Mouse (Mus musculus) lung, adult 18-20 months (tissue): ENCODE measurements at regions not wholly inside any gene's neighbourhood (a gene's known extent, or its start where the extent isn't known, plus 50 kb on each side); places are given as distances from the start of the nearest gene placed in this dataset.
"Not testable (repeated sequence)": the region's sequence is repeated elsewhere in the genome, so short reads cannot be mapped to it uniquely, and the experiment has no call there.

Experiments
- DNase-seq, 2 experiments: peaks; one replicate each; pipeline ENCODE4 v3.0.0; 2022; ENCODE audit warnings: mixed read lengths in 2 of 2

- DNase-seq = no peak
Measured at GRCm38 (mm10) chr1:96626271-96626670, 245.7 kb downstream of the Slco4c1 start.

- DNase-seq = not testable (repeated sequence)
Measured at GRCm38 (mm10) chr1:96625326-96625725, 246.6 kb downstream of the Slco4c1 start.

GRCm38 (mm10) chr1:96596141-96596540 lies 275.8 kb downstream of the Slco4c1 start:
- no peak for DNase-seq

- no peak for DNase-seq
Measured at GRCm38 (mm10) chr1:96569281-96569680, 302.7 kb downstream of the Slco4c1 start.

- DNase-seq = no peak
Measured at GRCm38 (mm10) chr1:96563279-96563910, 308.6 kb downstream of the Slco4c1 start.

- no peak for DNase-seq
Measured at GRCm38 (mm10) chr1:96556258-96556657, 315.7 kb downstream of the Slco4c1 start.

- DNase-seq = peak in 1 of 2 experiments; percentile 2
Measured at GRCm38 (mm10) chr1:96519347-96519746, 352.6 kb downstream of the Slco4c1 start.

- DNase-seq = no peak
Measured at GRCm38 (mm10) chr1:96501007-96501406, 371.0 kb downstream of the Slco4c1 start.

- no peak for DNase-seq
Measured at GRCm38 (mm10) chr1:96482816-96483215, 389.2 kb downstream of the Slco4c1 start.

GRCm38 (mm10) chr1:96450852-96451251 lies 421.1 kb downstream of the Slco4c1 start:
- DNase-seq = no peak

GRCm38 (mm10) chr1:96445215-96445614 lies 426.8 kb downstream of the Slco4c1 start:
- no peak for DNase-seq

- DNase-seq = no peak
Measured at GRCm38 (mm10) chr1:96433057-96433456, 438.9 kb downstream of the Slco4c1 start.

GRCm38 (mm10) chr1:96423481-96423880 lies 448.5 kb downstream of the Slco4c1 start:
- no peak for DNase-seq

GRCm38 (mm10) chr1:96410837-96411612 lies 460.9 kb downstream of the Slco4c1 start:
- no peak for DNase-seq

- no peak for DNase-seq
Measured at GRCm38 (mm10) chr1:96397982-96398381, 474.0 kb downstream of the Slco4c1 start.

- no peak for DNase-seq
Measured at GRCm38 (mm10) chr1:96388417-96388816, 483.6 kb downstream of the Slco4c1 start.

- no peak for DNase-seq
Measured at GRCm38 (mm10) chr1:96385916-96386315, 486.1 kb downstream of the Slco4c1 start.

- DNase-seq = no peak
Measured at GRCm38 (mm10) chr1:96362713-96363441, 509.1 kb downstream of the Slco4c1 start.

GRCm38 (mm10) chr1:96347231-96347630 lies 524.7 kb downstream of the Slco4c1 start:
- no peak for DNase-seq

GRCm38 (mm10) chr1:96346465-96347002 lies 525.4 kb downstream of the Slco4c1 start:
- DNase-seq = no peak

GRCm38 (mm10) chr1:96315721-96316120 lies 556.2 kb downstream of the Slco4c1 start:
- DNase-seq = no peak

GRCm38 (mm10) chr1:96301238-96301637 lies 570.7 kb downstream of the Slco4c1 start:
- no peak for DNase-seq

- DNase-seq = no peak
Measured at GRCm38 (mm10) chr1:96278046-96278576, 593.9 kb downstream of the Slco4c1 start.
